Mouse (Mus musculus) regulatory T cell (primary cell): ENCODE data around the gene Cep97.
"Not testable (repeated sequence)": the region's sequence is repeated elsewhere in the genome, so short reads cannot be mapped to it uniquely, and the experiment has no call there.

ENCODE experiments used
- in situ Hi-C: fragments of 300-600 bp; cut with MboI, MseI; formaldehyde crosslinking; loops from one replicate; pipeline ENCODE4 v1.15.1; 2025; ENCODE audit warnings: high pct_unique_total_duplicates

The Cep97 gene

GRCm38 (mm10) chr16:55934453-55935037 is at the start of gene Cep97:
Cep97 (minus strand) TSS chr16:55934855.
- in situ Hi-C loops = loop anchor here (5.0 kb wide), 2 partner anchors 37 to 38 kb away; partner anchors contain the start of genes Nxpe3 and Zbtb11

- in situ Hi-C loops = loop anchor here (5.0 kb wide), 2 partner anchors 43 to 83 kb away; partner anchors contain the start of gene Cep97
These were observed 40.2 kb upstream of the Cep97 start for GRCm38 (mm10) chr16:55974903-55975285.

GRCm38 (mm10) chr16:55974256-55974902 is 39.7 kb upstream of the Cep97 start:
- in situ Hi-C loops = loop anchor here (5.0 kb wide), 1 partner anchor 42 kb away; the partner anchor contains the start of gene Cep97

- in situ Hi-C loops = loop anchor here (5.0 kb wide), 1 partner anchor 41 kb away; the partner anchor contains the start of gene Cep97
These were observed 39.0 kb upstream of the Cep97 start, which contains the start of gene Zbtb11 for GRCm38 (mm10) chr16:55973431-55974255. Zbtb11 (plus strand) TSS chr16:55973883.

GRCm38 (mm10) chr16:55972626-55973201 is 38.1 kb upstream of the Cep97 start:
- in situ Hi-C loops = loop anchor here (5.0 kb wide), 1 partner anchor 40 kb away; the partner anchor contains the start of gene Cep97

- in situ Hi-C loops = loop anchor here (5.0 kb wide), 1 partner anchor 40 kb away; the partner anchor contains the start of gene Cep97
These were observed 37.3 kb upstream of the Cep97 start for GRCm38 (mm10) chr16:55971735-55972615.

DNA sequence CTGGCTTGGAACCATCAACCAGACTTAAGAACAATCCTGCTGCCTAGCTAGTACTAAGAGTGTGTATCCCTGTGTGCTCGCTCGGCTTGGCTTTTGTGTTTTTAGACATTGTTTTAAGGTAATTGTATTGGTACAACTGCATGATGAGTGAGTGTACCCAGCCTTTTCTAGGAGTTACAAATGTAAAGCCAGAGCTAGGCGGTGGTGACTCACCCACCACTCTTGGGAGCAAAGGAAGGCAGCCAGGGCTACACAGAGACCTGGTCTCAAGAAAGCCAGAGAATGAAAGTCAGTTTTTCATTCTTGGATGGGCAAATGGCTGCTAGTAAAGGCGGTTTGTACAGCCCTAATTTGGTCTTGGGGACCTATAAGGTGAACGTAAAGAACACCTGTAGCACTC is 35.8 kb upstream of the Cep97 start:
- in situ Hi-C loops = loop anchor here (5.0 kb wide), 1 partner anchor 38 kb away; the partner anchor contains the start of gene Cep97

GRCm38 (mm10) chr16:55969147-55969546 is 34.5 kb upstream of the Cep97 start:
- in situ Hi-C loops = no loop called here

GRCm38 (mm10) chr16:55967221-55967620 is 32.6 kb upstream of the Cep97 start:
- in situ Hi-C loops = no loop called here

DNA sequence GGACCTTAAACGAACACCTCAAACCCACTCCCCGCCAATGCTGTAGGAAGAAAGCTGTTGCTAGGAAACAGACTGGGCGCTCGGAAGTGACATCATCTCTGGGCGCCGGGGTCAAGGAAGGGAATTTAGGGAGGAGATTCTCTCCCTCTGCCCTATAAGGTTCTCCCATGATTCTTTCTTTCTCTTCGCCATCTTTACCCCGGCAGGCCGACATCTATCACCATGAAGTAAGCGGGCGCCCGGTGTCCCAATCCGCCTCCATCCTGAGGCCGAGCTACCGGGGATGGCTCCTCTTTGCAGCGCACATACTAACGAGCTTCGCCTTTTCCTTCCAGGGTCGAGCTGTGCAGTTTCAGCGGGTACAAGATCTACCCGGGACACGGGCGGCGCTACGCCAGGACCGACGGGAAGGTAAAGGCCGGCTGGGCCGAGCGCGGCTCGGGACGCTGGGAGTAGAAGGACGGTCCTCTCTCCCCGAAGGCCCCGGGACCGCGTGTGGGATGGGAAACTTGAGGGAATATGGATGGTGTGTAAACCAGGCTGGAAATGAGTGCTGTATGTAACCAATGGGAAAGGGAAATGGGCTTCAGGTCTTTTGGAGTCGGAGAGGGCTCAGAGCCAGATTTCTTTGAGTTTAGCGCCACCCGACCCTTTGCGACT is 31.7 kb upstream of the Cep97 start, which contains the start of gene Rpl24:
Gene Rpl24 (plus strand): TSS at position 64 of the 660 bp plus-strand sequence.
- in situ Hi-C loops = no loop called here

DNA sequence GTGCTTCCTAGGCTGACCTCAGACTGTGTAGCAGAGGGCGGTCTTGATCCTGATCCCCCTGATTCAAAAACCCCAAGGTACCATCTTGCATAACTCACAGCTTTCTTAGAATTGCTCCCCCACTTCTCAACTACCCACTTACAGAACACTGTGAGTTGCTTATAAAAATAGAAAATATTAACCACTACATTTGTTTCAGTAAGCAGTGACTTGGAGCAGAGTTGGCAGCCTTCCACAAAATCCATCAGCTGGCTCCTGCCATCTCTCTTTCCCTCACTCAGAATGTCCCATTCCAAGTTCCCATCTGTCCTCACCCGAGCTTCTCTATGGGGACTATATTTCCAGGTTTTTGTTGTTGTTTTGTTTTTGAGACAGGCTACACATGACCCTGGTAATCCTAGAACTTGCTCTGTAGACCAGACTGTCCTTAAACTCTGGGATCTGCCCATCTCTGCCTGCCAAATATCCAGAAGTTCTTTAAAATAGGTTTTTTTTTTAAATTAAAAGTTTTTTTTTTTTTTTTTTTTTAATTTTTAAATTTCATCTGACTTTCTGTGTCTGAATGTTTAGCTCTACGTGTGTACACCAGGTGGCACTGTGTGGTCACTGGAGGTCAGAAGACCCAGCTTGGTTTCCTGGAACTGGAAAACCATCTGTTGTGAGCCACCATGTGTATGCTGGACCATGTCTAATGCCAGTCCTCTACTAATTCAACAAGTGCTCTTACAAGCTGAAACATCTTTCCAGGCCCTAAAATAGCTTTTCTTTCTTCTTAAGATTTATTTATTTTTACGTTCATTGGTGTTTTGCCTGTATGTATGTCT is 29.7 kb upstream of the Cep97 start:
- in situ Hi-C loops = no loop called here

GRCm38 (mm10) chr16:55963068-55963467 is 28.4 kb upstream of the Cep97 start:
- in situ Hi-C loops = not testable (repeated sequence)

DNA sequence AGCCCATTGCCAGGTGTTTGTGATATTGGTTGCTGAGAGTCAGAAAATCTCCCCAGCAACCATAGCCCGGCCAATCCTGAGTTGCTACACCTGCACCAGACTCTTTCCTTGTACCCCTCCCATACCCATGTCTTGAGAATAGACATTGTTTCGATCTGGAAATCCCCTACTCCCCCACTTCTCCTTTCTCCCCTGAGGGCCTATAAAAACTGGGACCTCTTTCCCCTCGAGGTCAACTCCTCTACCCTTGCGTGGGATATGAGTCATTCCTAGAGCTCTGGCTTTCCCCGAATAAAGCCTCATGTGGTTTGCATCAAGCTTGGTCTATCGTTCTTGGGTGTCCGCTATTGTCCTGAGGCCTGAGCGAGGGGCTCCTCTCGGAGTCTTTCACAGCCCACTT is 19.5 kb upstream of the Cep97 start:
- in situ Hi-C loops = not testable (repeated sequence)

DNA sequence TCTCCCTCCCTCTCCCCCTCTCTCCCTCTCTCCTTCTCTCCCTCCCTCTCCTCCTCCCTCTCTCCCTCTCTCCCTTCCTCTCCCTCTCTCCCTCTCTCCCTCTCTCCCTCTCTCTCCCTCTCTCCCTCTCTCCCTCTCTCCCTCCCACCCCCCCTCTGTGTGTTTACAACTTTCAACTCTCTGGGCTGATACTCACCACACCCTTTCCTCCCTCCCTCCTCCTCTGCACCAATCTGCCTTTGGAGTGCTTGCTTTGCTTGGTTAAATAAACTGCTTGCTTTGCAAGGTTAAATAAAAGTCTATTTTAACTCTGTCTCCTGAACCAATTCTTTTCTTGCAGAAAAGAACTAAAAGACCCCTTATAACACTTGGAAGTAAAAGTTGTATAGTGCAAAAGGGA is 18.1 kb upstream of the Cep97 start:
- in situ Hi-C loops = no loop called here

GRCm38 (mm10) chr16:55951679-55952327 is 17.1 kb upstream of the Cep97 start:
- in situ Hi-C loops = no loop called here

- in situ Hi-C loops = no loop called here
These were observed 16.5 kb upstream of the Cep97 start for GRCm38 (mm10) chr16:55950946-55951678.

DNA sequence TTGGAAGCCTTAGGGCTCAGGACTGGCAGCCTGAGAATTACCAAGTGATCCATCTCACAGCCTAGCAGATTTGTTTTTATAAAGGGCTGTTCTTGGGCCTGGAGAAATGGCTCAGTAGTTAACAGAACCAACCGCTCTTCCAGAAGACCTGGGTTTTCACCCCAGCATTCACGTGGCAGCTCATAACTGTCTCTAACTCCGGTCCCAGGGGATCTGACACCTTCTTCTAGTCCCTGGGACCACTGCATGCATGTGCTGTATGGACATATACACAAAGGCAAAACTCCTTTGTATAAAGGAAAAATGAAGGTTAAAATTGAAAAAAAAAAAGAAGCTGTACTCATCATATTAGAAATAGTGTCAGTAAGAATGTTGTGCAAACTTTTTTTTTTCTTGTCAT is 15.8 kb upstream of the Cep97 start:
- in situ Hi-C loops = no loop called here

- in situ Hi-C loops = no loop called here
These were observed 14.3 kb upstream of the Cep97 start for GRCm38 (mm10) chr16:55948963-55949362.
